Mouse (Mus musculus): Measurements from ENCODE around the gene Tmem19. TPM values are rescaled to one million over a fixed set of nuclear protein-coding genes. Genes with fewer than 3 reads are reported as not detected.

Tmem19 gene
- polyA plus RNA-seq, 1 experiment from 2014 or later, result 26.5 TPM

- DNase-seq (ENCODE audit: low spot score) (no peak), ATAC-seq (replicated peaks; ENCODE audit: low FRiP score, low TSS enrichment, low read depth) (no peak)
Observed at GRCm38 (mm10) chr10:115311263-115311965, 50.9 kb downstream of the Tmem19 start.

DNA sequence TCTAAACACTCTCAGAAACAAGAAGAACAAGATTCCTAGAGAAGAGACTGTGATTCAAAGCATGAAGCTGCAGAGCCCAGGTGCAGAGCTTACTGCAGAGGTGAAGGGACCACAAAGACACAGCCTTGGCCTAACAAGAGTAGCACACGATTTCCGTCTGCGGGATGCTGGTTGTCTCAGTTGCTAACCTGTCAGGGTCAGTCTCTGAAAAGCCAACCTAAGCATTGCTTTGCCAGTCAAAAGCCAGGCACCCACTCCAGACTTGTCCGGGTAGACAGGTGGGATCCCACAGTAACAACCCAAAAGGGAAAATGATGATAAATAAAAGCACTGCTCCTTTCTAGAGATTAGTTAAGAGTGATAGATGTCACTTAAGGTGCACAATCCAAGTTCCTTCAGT lies 53.1 kb downstream of the Tmem19 start:
- no peak overlapping the region for H3K4me2 ChIP-seq (ENCODE audit: low read length)
- H3K36me3 ChIP-seq (ENCODE audit: control insufficient read depth, insufficient read depth, low read length), result no peaks in the 10 kb centered on the region
- no peaks in the 10 kb centered on the region for H3K27me3 ChIP-seq (replicated peaks; ENCODE audit: control insufficient read depth, insufficient read depth, low read length)
- H3K4me1 ChIP-seq (replicated peaks; ENCODE audit: control insufficient read depth, insufficient read depth, low read length), result peaks cover 19% of the 10 kb centered on the region
- no peaks in the 10 kb centered on the region for H3K9me3 ChIP-seq (ENCODE audit: control insufficient read depth, low read length)
- no peak for DNase-seq (ENCODE audit: low spot score)
- H3K9ac ChIP-seq (ENCODE audit: low read length), result no peak overlapping the region
- no peak overlapping the region for H3K27ac ChIP-seq (ENCODE audit: low read depth)
- no peak for ATAC-seq (replicated peaks; ENCODE audit: low FRiP score, low TSS enrichment, low read depth)
- no peak overlapping the region for H3K4me3 ChIP-seq (ENCODE audit: low read depth, low read length)
- WGBS, result 92% methylated on average over 4 of the region's 4 CpGs

More at GRCm38 (mm10) chr10:115311263-115311965, 50.9 kb downstream of the Tmem19 start:
- 87% methylated on average over 14 of the region's 14 CpGs for WGBS
- peaks cover 21% of the 10 kb centered on the region for H3K4me1 ChIP-seq (replicated peaks; ENCODE audit: control insufficient read depth, insufficient read depth, low read length)
- no peak overlapping the region for H3K9ac ChIP-seq (ENCODE audit: low read length)
- no peak overlapping the region for H3K27ac ChIP-seq (ENCODE audit: low read depth)
- no peak overlapping the region for H3K4me3 ChIP-seq (ENCODE audit: low read depth, low read length)
- H3K27me3 ChIP-seq (replicated peaks; ENCODE audit: control insufficient read depth, insufficient read depth, low read length), result no peaks in the 10 kb centered on the region
- no peak overlapping the region for H3K4me2 ChIP-seq (ENCODE audit: low read length)
- no peaks in the 10 kb centered on the region for H3K36me3 ChIP-seq (ENCODE audit: control insufficient read depth, insufficient read depth, low read length)
- H3K9me3 ChIP-seq (ENCODE audit: control insufficient read depth, low read length), result no peaks in the 10 kb centered on the region

GRCm38 (mm10) chr10:115307331-115307875 lies 54.9 kb downstream of the Tmem19 start:
- 84% methylated on average over 7 of the region's 7 CpGs for WGBS
- Histone ChIP-seq H3K4me1 (replicated peaks; ENCODE audit: control insufficient read depth, insufficient read depth, low read length) (peaks cover 7% of the 10 kb centered on the region; the same call in 1 of the 2 replicates), H3K27me3 (replicated peaks; ENCODE audit: control insufficient read depth, insufficient read depth, low read length) (no peaks in the 10 kb centered on the region), H3K9me3 (ENCODE audit: control insufficient read depth, low read length) (no peaks in the 10 kb centered on the region), H3K9ac (ENCODE audit: low read length) (no peak overlapping the region), H3K27ac (ENCODE audit: low read depth) (no peak overlapping the region), H3K4me3 (ENCODE audit: low read depth, low read length) (no peak overlapping the region), H3K36me3 (ENCODE audit: control insufficient read depth, insufficient read depth, low read length) (no peaks in the 10 kb centered on the region), H3K4me2 (ENCODE audit: low read length) (no peak overlapping the region)
- ATAC-seq (replicated peaks; ENCODE audit: low FRiP score, low TSS enrichment, low read depth), result no peak
- DNase-seq (ENCODE audit: low spot score), result peak; percentile 28

DNA sequence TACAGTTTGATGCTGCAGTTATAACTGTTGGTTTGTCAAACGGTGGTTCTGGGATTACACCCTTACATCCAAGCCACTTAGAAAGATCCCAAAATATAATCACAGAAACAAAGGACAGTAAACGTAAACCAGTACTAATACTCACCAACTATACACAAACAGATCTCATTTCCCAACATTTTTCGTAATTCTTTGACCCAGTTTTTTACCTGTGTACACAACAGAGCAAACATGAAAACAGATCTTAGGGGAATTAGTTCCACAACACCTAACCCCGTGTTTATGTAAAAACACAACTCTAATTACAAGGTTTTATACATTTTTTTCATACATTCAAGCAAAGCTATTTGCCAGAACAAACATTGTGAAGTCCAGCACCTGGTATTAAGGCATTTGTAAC lies 63.6 kb downstream of the Tmem19 start:
- Histone ChIP-seq H3K27ac (ENCODE audit: low read depth) (no peak overlapping the region), H3K4me3 (ENCODE audit: low read depth, low read length) (no peak overlapping the region), H3K4me2 (ENCODE audit: low read length) (no peak overlapping the region), H3K9me3 (ENCODE audit: control insufficient read depth, low read length) (no peaks in the 10 kb centered on the region), H3K27me3 (replicated peaks; ENCODE audit: control insufficient read depth, insufficient read depth, low read length) (no peaks in the 10 kb centered on the region), H3K36me3 (ENCODE audit: control insufficient read depth, insufficient read depth, low read length) (peaks cover 53% of the 10 kb centered on the region), H3K4me1 (replicated peaks; ENCODE audit: control insufficient read depth, insufficient read depth, low read length) (no peaks in the 10 kb centered on the region), H3K9ac (ENCODE audit: low read length) (no peak overlapping the region)
- ATAC-seq (replicated peaks; ENCODE audit: low FRiP score, low TSS enrichment, low read depth) (no peak), DNase-seq (ENCODE audit: low spot score) (no peak)
- WGBS, result 87% methylated on average over 4 of the region's 4 CpGs

DNA sequence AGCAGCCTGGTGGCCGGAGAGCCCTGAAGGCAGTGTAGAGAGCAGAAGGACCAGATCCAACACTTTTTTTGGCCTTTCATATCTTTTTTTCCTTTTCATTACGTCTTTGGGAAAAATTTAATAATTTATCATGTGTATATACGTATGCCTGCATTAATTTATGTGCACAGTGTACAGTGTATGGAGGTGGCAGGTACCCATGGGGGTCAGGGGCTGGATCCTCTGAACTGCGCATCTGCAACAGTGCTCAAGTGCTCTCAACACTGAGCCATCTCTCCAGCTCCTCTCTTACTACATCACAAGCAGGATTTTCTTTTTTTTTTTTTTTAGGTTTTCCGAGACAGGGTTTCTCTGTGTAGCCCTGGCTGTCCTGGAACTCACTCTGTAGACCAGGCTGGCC lies 64.7 kb downstream of the Tmem19 start:
- H3K27me3 ChIP-seq (replicated peaks; ENCODE audit: control insufficient read depth, insufficient read depth, low read length), result no peaks in the 10 kb centered on the region
- WGBS, result 89% methylated on average over 5 of the region's 5 CpGs
- DNase-seq (ENCODE audit: low spot score) (no peak), ATAC-seq (replicated peaks; ENCODE audit: low FRiP score, low TSS enrichment, low read depth) (no peak)
- H3K9ac ChIP-seq (ENCODE audit: low read length), result no peak overlapping the region
- H3K36me3 ChIP-seq (ENCODE audit: control insufficient read depth, insufficient read depth, low read length), result peaks cover 64% of the 10 kb centered on the region
- no peak overlapping the region for H3K4me3 ChIP-seq (ENCODE audit: low read depth, low read length)
- H3K9me3 ChIP-seq (ENCODE audit: control insufficient read depth, low read length), result no peaks in the 10 kb centered on the region
- no peak overlapping the region for H3K4me2 ChIP-seq (ENCODE audit: low read length)
- no peaks in the 10 kb centered on the region for H3K4me1 ChIP-seq (replicated peaks; ENCODE audit: control insufficient read depth, insufficient read depth, low read length)
- H3K27ac ChIP-seq (ENCODE audit: low read depth), result no peak overlapping the region

- DNase-seq (ENCODE audit: low spot score) (peak; percentile 49), ATAC-seq (replicated peaks; ENCODE audit: low FRiP score, low TSS enrichment, low read depth) (no peak)
- Histone ChIP-seq H3K27ac (ENCODE audit: low read depth) (no peak overlapping the region), H3K9ac (ENCODE audit: low read length) (no peak overlapping the region), H3K4me3 (ENCODE audit: low read depth, low read length) (no peak overlapping the region), H3K4me2 (ENCODE audit: low read length) (no peak overlapping the region), H3K4me1 (replicated peaks; ENCODE audit: control insufficient read depth, insufficient read depth, low read length) (no peaks in the 10 kb centered on the region), H3K36me3 (ENCODE audit: control insufficient read depth, insufficient read depth, low read length) (peaks cover 72% of the 10 kb centered on the region), H3K27me3 (replicated peaks; ENCODE audit: control insufficient read depth, insufficient read depth, low read length) (no peaks in the 10 kb centered on the region), H3K9me3 (ENCODE audit: control insufficient read depth, low read length) (no peaks in the 10 kb centered on the region)
- WGBS, result 74% methylated on average over 9 of the region's 9 CpGs
Observed at GRCm38 (mm10) chr10:115296401-115296935, 65.8 kb downstream of the Tmem19 start.

DNA sequence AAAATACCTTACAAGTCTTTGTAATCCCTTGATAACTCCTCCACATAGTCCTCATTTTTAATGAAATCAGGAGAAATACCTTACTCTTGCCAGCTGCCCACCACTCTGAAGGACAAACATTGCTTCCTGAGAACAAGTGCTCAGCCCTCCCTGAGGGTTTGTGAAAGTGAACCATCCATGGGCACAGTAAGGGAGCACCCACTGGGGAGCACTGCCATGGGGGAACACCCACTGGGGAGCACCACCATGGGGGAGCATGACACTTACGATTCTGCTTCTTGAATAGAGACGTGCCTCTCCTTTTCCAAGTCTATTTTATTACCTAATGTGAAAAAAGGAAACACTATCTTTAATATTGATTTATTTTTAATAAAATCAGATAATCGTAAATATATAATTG lies 67.1 kb downstream of the Tmem19 start:
- no peak overlapping the region for H3K4me2 ChIP-seq (ENCODE audit: low read length)
- H3K9me3 ChIP-seq (ENCODE audit: control insufficient read depth, low read length), result no peaks in the 10 kb centered on the region
- H3K4me3 ChIP-seq (ENCODE audit: low read depth, low read length), result no peak overlapping the region
- DNase-seq (ENCODE audit: low spot score), result peak; percentile 41
- no peak overlapping the region for H3K27ac ChIP-seq (ENCODE audit: low read depth)
- peaks cover 71% of the 10 kb centered on the region for H3K36me3 ChIP-seq (ENCODE audit: control insufficient read depth, insufficient read depth, low read length)
- WGBS, result 97% methylated on average over 3 of the region's 3 CpGs
- H3K27me3 ChIP-seq (replicated peaks; ENCODE audit: control insufficient read depth, insufficient read depth, low read length), result no peaks in the 10 kb centered on the region
- no peak for ATAC-seq (replicated peaks; ENCODE audit: low FRiP score, low TSS enrichment, low read depth)
- no peaks in the 10 kb centered on the region for H3K4me1 ChIP-seq (replicated peaks; ENCODE audit: control insufficient read depth, insufficient read depth, low read length)
- H3K9ac ChIP-seq (ENCODE audit: low read length), result no peak overlapping the region

DNA sequence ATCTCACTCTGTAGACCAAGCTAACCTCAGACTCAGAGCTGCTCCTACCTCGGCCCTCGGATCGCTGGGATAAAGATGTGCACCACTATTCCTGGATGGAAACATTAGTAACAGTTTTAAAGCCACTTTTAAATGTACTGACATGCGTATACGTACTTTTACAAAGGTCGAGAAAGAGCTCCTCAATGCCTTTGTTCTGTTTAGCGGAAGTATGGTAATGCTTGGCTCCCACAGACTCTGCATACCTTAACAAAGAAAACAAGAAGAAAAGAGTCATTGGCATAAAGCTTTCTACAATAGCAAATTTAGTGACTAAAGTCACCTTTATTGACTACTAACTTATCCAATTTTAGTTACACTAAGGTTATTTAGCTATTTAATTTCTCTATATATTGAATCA lies 67.6 kb downstream of the Tmem19 start:
- Histone ChIP-seq H3K4me1 (replicated peaks; ENCODE audit: control insufficient read depth, insufficient read depth, low read length) (no peaks in the 10 kb centered on the region), H3K36me3 (ENCODE audit: control insufficient read depth, insufficient read depth, low read length) (peaks cover 71% of the 10 kb centered on the region), H3K9ac (ENCODE audit: low read length) (no peak overlapping the region), H3K27ac (ENCODE audit: low read depth) (no peak overlapping the region), H3K4me2 (ENCODE audit: low read length) (no peak overlapping the region), H3K9me3 (ENCODE audit: control insufficient read depth, low read length) (no peaks in the 10 kb centered on the region), H3K27me3 (replicated peaks; ENCODE audit: control insufficient read depth, insufficient read depth, low read length) (no peaks in the 10 kb centered on the region), H3K4me3 (ENCODE audit: low read depth, low read length) (no peak overlapping the region)
- WGBS, result 96% methylated on average over 7 of the region's 7 CpGs
- peak; percentile 13 for DNase-seq (ENCODE audit: low spot score)
- ATAC-seq (replicated peaks; ENCODE audit: low FRiP score, low TSS enrichment, low read depth), result no peak

DNA sequence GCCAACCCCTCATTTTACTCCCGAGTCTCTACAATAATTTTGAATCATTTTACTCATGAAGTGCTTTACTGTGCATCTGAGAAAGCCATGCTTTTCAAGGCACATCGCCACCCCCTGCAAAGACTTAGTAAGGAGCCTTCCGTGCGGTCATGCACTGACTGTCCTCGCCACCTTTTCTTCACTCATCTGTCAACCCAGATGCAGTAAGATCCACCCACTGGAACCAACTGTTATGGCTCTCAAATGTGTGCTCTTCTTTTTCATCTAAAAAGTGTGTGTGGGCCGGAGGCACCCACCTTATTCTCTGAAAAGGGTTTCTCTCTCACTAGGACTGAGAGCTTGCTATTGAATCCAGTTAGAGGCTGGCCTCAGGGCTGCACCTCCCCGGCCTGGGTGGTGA lies 68.4 kb downstream of the Tmem19 start:
- Histone ChIP-seq H3K4me2 (ENCODE audit: low read length) (no peak overlapping the region), H3K27ac (ENCODE audit: low read depth) (no peak overlapping the region), H3K4me1 (replicated peaks; ENCODE audit: control insufficient read depth, insufficient read depth, low read length) (no peaks in the 10 kb centered on the region), H3K36me3 (ENCODE audit: control insufficient read depth, insufficient read depth, low read length) (peaks cover 69% of the 10 kb centered on the region), H3K9ac (ENCODE audit: low read length) (no peak overlapping the region), H3K9me3 (ENCODE audit: control insufficient read depth, low read length) (no peaks in the 10 kb centered on the region), H3K4me3 (ENCODE audit: low read depth, low read length) (no peak overlapping the region), H3K27me3 (replicated peaks; ENCODE audit: control insufficient read depth, insufficient read depth, low read length) (no peaks in the 10 kb centered on the region)
- ATAC-seq (replicated peaks; ENCODE audit: low FRiP score, low TSS enrichment, low read depth), result no peak
- peak; percentile 31 for DNase-seq (ENCODE audit: low spot score)
- WGBS, result 95% methylated on average over 7 of the region's 7 CpGs
